Mouse (Mus musculus) skeletal muscle tissue, adult 2 months (tissue): Measurements from ENCODE around the gene Dync1h1.
"Not testable (repeated sequence)": the region's sequence is repeated elsewhere in the genome, so short reads cannot be mapped to it uniquely, and the experiment has no call there.

Experiments
- DNase-seq: peaks from one replicate; pipeline ENCODE4 v3.0.0-alpha.2; 2012; ENCODE audit warnings: low read depth, low spot score

Gene Dync1h1

GRCm38 (mm10) chr12:110606161-110606560 lies 4.9 kb downstream of the Dync1h1 start:
- DNase-seq: no peak

GRCm38 (mm10) chr12:110606676-110607075 lies 5.4 kb downstream of the Dync1h1 start:
- no peak for DNase-seq

GRCm38 (mm10) chr12:110608460-110609152 lies 7.4 kb downstream of the Dync1h1 start:
- DNase-seq: peak; percentile 74

- DNase-seq: no peak
Measured at GRCm38 (mm10) chr12:110609153-110609497, 7.9 kb downstream of the Dync1h1 start.

GRCm38 (mm10) chr12:110610713-110611112 lies 9.5 kb downstream of the Dync1h1 start:
- no peak for DNase-seq

GRCm38 (mm10) chr12:110630056-110630455 lies 28.8 kb downstream of the Dync1h1 start:
- DNase-seq: no peak

GRCm38 (mm10) chr12:110636293-110636692 lies 35.0 kb downstream of the Dync1h1 start:
- DNase-seq: no peak

- DNase-seq: no peak
Measured at GRCm38 (mm10) chr12:110637507-110638114, 36.4 kb downstream of the Dync1h1 start.

GRCm38 (mm10) chr12:110650241-110650641 lies 49.0 kb downstream of the Dync1h1 start:
- no peak for DNase-seq

- DNase-seq: no peak
Measured at GRCm38 (mm10) chr12:110651464-110651863, 50.2 kb downstream of the Dync1h1 start.

GRCm38 (mm10) chr12:110661746-110662145 lies 60.5 kb downstream of the Dync1h1 start:
- no peak for DNase-seq

- no peak for DNase-seq
Measured at GRCm38 (mm10) chr12:110667466-110668077, 66.3 kb downstream of the Dync1h1 start.

- no peak for DNase-seq
Measured at GRCm38 (mm10) chr12:110674243-110674642, 73.0 kb downstream of the Dync1h1 start.

- DNase-seq: peak; percentile 33
Measured at GRCm38 (mm10) chr12:110681191-110681590, 79.9 kb downstream of the Dync1h1 start.

GRCm38 (mm10) chr12:110681878-110682277 lies 80.6 kb downstream of the Dync1h1 start:
- DNase-seq: no peak

- no peak for DNase-seq
Measured at GRCm38 (mm10) chr12:110682561-110683299, 81.5 kb downstream of the Dync1h1 start, which contains the start of gene 1700001K19Rik. TSS of gene 1700001K19Rik (minus strand) at chr12:110682619.

GRCm38 (mm10) chr12:110683580-110683979 lies 82.3 kb downstream of the Dync1h1 start:
- no peak for DNase-seq

- peak; percentile 38 for DNase-seq
Measured at GRCm38 (mm10) chr12:110687894-110688734, 86.9 kb downstream of the Dync1h1 start.

- DNase-seq: not testable (repeated sequence)
Measured at GRCm38 (mm10) chr12:110688921-110689320, 87.7 kb downstream of the Dync1h1 start.

GRCm38 (mm10) chr12:110689919-110690643 lies 88.8 kb downstream of the Dync1h1 start:
- no peak for DNase-seq
